Mouse (Mus musculus): ENCODE data around the gene Commd1. TPM values are rescaled to one million over a fixed set of nuclear protein-coding genes. Genes with fewer than 3 reads are reported as not detected.

The Commd1 gene
- polyA plus RNA-seq, 1 experiment from 2014 or later: 332 TPM

GRCm38 (mm10) chr11:22987357-22987756, 5.2 kb upstream of the Commd1 start:
- Histone ChIP-seq H3K4me3 (replicated peaks) (no peak overlapping the region), H3K27me3 (no peaks in the 10 kb centered on the region), H3K4me2 (replicated peaks) (no peak overlapping the region), H3K36me3 (no peaks in the 10 kb centered on the region), H3K9me3 (replicated peaks) (no peaks in the 10 kb centered on the region), H3K4me1 (peaks cover 11% of the 10 kb centered on the region), H3K9ac (no peak overlapping the region), H3K27ac (replicated peaks) (no peak overlapping the region)
- 46% methylated on average over 2 of the region's 2 CpGs for WGBS
- no peak for ATAC-seq (ENCODE audit: insufficient number of reproducible peaks, low FRiP score, low TSS enrichment, low read depth)

DNA sequence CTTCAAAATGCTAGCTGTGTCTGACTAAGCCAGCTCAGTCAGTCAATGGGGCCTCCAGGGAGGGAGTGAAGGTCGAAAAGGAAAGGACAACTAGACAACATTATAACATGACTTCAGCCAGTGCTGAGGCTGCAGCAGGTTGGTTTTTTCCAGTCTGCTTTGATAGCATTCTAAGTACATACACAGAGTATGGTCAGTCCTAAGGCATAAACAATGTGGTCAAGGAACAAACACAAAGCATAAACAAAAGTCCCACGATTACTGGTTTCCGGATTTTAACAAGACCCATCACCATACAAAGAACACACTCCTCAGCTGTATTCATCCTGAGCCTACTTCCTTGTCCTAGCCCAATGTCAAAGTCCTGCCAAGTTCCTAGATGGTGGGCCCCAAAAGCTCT, 3.3 kb upstream of the Commd1 start:
- no peak for ATAC-seq (ENCODE audit: insufficient number of reproducible peaks, low FRiP score, low TSS enrichment, low read depth)
- Histone ChIP-seq H3K36me3 (no peaks in the 10 kb centered on the region), H3K4me3 (replicated peaks) (no peak overlapping the region), H3K27me3 (no peaks in the 10 kb centered on the region), H3K4me2 (replicated peaks) (no peak overlapping the region), H3K9me3 (replicated peaks) (no peaks in the 10 kb centered on the region), H3K27ac (replicated peaks) (no peak overlapping the region), H3K4me1 (peaks cover 9% of the 10 kb centered on the region), H3K9ac (no peak overlapping the region)
- 79% methylated on average over 3 of the region's 3 CpGs for whole genome bisulfite sequencing

- ATAC-seq (ENCODE audit: insufficient number of reproducible peaks, low FRiP score, low TSS enrichment, low read depth): no peak
- 66% methylated on average over 6 of the region's 6 CpGs for WGBS
- peaks cover 9% of the 10 kb centered on the region; the same call in 1 of the 2 replicates for H3K36me3 ChIP-seq
- no peak overlapping the region for H3K27ac ChIP-seq (replicated peaks)
- no peak overlapping the region for H3K4me2 ChIP-seq (replicated peaks)
- peaks cover 9% of the 10 kb centered on the region for H3K4me1 ChIP-seq
- H3K4me3 ChIP-seq (replicated peaks): no peak overlapping the region
- no peaks in the 10 kb centered on the region for H3K27me3 ChIP-seq
- no peak overlapping the region for H3K9ac ChIP-seq
- no peaks in the 10 kb centered on the region for H3K9me3 ChIP-seq (replicated peaks)
These were observed 664 bp upstream of the Commd1 start for GRCm38 (mm10) chr11:22982846-22983245.

GRCm38 (mm10) chr11:22981543-22981950, 635 bp downstream of the Commd1 start:
- ATAC-seq (ENCODE audit: insufficient number of reproducible peaks, low FRiP score, low TSS enrichment, low read depth): peak; percentile 59
- H3K4me2 ChIP-seq (replicated peaks): peak overlapping the region; percentile 65
- H3K4me1 ChIP-seq: peaks cover 10% of the 10 kb centered on the region
- H3K9me3 ChIP-seq (replicated peaks): no peaks in the 10 kb centered on the region
- peak overlapping the region; percentile 74 for H3K9ac ChIP-seq
- peaks cover 9% of the 10 kb centered on the region; the same call in 1 of the 2 replicates for H3K36me3 ChIP-seq
- no peaks in the 10 kb centered on the region for H3K27me3 ChIP-seq
- H3K27ac ChIP-seq (replicated peaks): peak overlapping the region; percentile 99
- WGBS: 4% methylated on average over 12 of the region's 12 CpGs
- H3K4me3 ChIP-seq (replicated peaks): peak overlapping the region; percentile 80

DNA sequence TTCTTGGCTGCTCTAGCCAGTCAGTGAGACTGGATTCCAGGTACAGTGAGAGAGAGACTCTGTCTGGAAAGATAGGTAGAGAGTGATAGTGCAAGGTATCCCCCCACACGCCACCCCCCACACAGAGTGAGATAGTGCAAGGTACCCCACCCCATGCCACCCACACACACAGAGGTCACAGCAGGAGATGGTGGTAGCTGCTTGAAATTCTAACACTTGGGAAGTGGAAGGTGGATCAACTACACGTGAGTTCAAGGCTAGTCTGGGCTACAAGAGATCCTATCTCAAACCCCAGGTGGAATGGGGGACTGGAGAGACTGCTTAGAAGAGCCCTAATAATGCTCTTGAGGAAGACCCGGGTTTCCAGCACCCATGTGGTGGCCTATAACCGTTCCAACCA, 1.1 kb downstream of the Commd1 start:
- WGBS: 41% methylated on average over 4 of the region's 4 CpGs
- Histone ChIP-seq H3K4me1 (peaks cover 15% of the 10 kb centered on the region), H3K27me3 (no peaks in the 10 kb centered on the region), H3K36me3 (peaks cover 9% of the 10 kb centered on the region; the same call in 1 of the 2 replicates), H3K27ac (replicated peaks) (no peak overlapping the region), H3K9ac (peak overlapping the region; percentile 74; the same call in 1 of the 2 replicates), H3K4me2 (replicated peaks) (peak overlapping the region; percentile 65), H3K9me3 (replicated peaks) (no peaks in the 10 kb centered on the region), H3K4me3 (replicated peaks) (peak overlapping the region; percentile 80)
- no peak for ATAC-seq (ENCODE audit: insufficient number of reproducible peaks, low FRiP score, low TSS enrichment, low read depth)

DNA sequence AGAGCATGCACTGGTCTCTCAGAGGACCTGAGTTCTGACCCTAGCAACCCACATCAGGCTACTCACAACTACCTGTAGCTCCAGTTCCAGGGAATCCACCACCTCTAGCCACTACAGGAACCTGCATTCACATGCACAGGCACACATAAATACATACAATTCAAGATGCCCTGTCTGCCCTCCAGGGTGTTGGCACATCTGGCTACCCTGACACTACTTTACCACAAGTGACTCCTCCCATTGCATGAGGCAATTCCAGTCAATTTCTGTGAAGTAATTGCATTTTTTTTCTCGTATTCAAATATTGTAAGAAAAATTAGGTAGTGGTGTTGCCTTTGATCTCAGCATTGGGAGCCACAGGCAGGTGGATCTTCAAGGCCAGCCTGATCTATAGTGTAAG, 3.0 kb downstream of the Commd1 start:
- Histone ChIP-seq H3K4me3 (replicated peaks) (no peak overlapping the region), H3K9ac (no peak overlapping the region), H3K4me2 (replicated peaks) (no peak overlapping the region), H3K27me3 (no peaks in the 10 kb centered on the region), H3K4me1 (peaks cover 21% of the 10 kb centered on the region), H3K36me3 (peaks cover 11% of the 10 kb centered on the region; the same call in 1 of the 2 replicates), H3K27ac (replicated peaks) (no peak overlapping the region), H3K9me3 (replicated peaks) (no peaks in the 10 kb centered on the region)
- ATAC-seq (ENCODE audit: insufficient number of reproducible peaks, low FRiP score, low TSS enrichment, low read depth): no peak
- WGBS: 89% methylated on average over 1 of the region's 1 CpGs

DNA sequence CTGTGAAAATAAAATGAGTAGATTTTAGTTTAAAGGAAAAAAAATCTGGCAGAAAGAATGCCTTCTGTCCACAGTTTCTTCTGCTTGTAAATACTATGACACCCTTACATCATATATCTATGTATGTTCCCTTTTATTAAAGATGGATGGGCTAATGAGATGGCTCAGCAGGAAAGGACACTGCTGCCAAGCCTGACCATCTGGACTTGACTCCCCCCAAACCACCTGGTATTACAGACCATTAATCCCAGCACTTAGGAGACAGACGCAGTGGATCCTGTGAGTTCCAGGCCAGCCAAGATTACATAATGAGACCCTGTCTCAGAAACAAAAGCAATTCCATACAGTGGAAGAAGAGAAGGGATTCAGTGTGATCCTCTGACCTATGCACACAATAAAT, 3.5 kb downstream of the Commd1 start:
- no peak for ATAC-seq (ENCODE audit: insufficient number of reproducible peaks, low FRiP score, low TSS enrichment, low read depth)
- 69% methylated on average over 1 of the region's 1 CpGs for WGBS
- no peak overlapping the region for H3K9ac ChIP-seq

DNA sequence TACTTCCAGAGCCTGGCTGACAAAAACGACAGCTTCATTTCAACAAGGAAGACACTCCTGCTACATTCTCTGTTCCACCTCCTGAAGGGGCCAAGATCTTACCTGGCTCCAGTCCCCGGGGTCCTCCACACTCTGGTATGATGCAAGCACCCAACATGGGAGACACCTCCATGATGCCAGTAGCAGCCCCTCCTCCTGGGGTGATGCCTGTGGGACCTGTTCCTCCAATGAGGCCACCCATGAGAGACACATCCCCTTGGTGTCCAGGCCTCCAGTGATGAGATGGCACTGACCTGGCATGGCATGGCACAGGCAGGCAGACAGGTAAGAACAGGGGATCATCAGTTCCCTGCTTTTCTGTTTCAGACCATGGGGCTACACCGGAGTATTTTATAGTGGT, 4.0 kb downstream of the Commd1 start:
- H3K9ac ChIP-seq: no peak overlapping the region
- H3K27me3 ChIP-seq: no peaks in the 10 kb centered on the region
- H3K4me1 ChIP-seq: peaks cover 23% of the 10 kb centered on the region
- peaks cover 19% of the 10 kb centered on the region for H3K36me3 ChIP-seq
- no peak overlapping the region for H3K27ac ChIP-seq (replicated peaks)
- H3K4me2 ChIP-seq (replicated peaks): no peak overlapping the region
- ATAC-seq (ENCODE audit: insufficient number of reproducible peaks, low FRiP score, low TSS enrichment, low read depth): no peak
- H3K4me3 ChIP-seq (replicated peaks): no peak overlapping the region
- H3K9me3 ChIP-seq (replicated peaks): no peaks in the 10 kb centered on the region
- 92% methylated on average over 3 of the region's 3 CpGs for WGBS

More for the DNA sequence above, 3.5 kb downstream of the Commd1 start:
- H3K4me1 ChIP-seq: peaks cover 23% of the 10 kb centered on the region
- no peak overlapping the region for H3K27ac ChIP-seq (replicated peaks)
- no peak overlapping the region for H3K4me3 ChIP-seq (replicated peaks)
- no peak overlapping the region for H3K4me2 ChIP-seq (replicated peaks)
- peaks cover 14% of the 10 kb centered on the region for H3K36me3 ChIP-seq
- H3K9me3 ChIP-seq (replicated peaks): no peaks in the 10 kb centered on the region
- H3K27me3 ChIP-seq: no peaks in the 10 kb centered on the region

GRCm38 (mm10) chr11:22973599-22973998, 8.6 kb downstream of the Commd1 start:
- no peak for ATAC-seq (ENCODE audit: insufficient number of reproducible peaks, low FRiP score, low TSS enrichment, low read depth)
- peaks cover 14% of the 10 kb centered on the region for H3K4me1 ChIP-seq
- peak overlapping the region; percentile 78; the same call in 1 of the 2 replicates for H3K27ac ChIP-seq (replicated peaks)
- H3K36me3 ChIP-seq: peaks cover 21% of the 10 kb centered on the region
- 52% methylated on average over 14 of the region's 14 CpGs for WGBS
- H3K27me3 ChIP-seq: no peaks in the 10 kb centered on the region
- H3K4me2 ChIP-seq (replicated peaks): peak overlapping the region; percentile 49
- H3K9ac ChIP-seq: no peak overlapping the region
- peaks cover 13% of the 10 kb centered on the region; the same call in 1 of the 2 replicates for H3K9me3 ChIP-seq (replicated peaks)
- H3K4me3 ChIP-seq (replicated peaks): peak overlapping the region; percentile 58

GRCm38 (mm10) chr11:22972746-22973526, 9.2 kb downstream of the Commd1 start:
- Histone ChIP-seq H3K27ac (replicated peaks) (peak overlapping the region; percentile 84), H3K36me3 (peaks cover 16% of the 10 kb centered on the region)
- 46% methylated on average over 44 of the region's 46 CpGs for WGBS

DNA sequence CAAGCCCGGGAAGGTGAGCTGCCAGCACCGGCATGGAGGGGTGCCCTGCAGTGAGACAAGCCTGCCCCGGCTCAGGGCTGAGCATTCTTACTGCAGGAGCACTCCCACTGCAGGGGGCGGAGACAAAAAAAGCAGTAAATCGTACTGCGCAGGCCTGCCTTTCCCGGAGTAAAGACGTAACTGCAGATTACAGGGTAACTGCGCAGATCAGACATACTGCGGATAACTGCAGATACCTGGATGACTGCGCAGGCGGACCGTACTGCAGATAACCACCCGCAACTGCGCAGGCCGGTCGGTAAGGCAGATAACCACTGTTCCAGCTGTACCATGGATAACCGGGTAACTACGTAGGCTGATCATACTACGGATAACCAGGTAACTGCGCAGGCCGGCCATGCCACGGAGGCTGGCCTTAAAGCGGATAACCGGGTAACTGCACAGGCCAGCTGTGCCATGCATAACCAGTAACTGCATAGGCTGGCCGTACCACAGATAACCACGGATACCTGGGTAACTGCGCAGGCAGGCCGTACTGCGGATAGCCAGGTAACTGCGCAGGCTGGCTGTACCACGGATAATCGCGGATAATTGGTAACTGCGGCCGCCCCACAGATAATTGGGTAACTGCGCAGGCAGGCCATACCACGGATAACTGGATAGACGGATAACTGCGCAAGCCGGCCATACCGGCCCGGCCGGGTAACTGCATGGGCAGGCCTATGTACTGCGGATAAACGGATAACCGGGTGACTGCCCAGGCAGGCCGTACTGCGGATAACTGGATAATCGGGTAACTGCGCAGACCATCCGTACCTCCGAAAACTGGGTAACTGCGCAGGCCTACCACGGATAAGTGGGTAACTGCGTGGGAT, 10.1 kb downstream of the Commd1 start, which contains the start of gene Zrsr1:
TSS of gene Zrsr1 (plus strand) at position 171 of the 875 bp plus-strand sequence.
- H3K36me3 ChIP-seq: peaks cover 16% of the 10 kb centered on the region
- H3K9me3 ChIP-seq (replicated peaks): peaks cover 13% of the 10 kb centered on the region; the same call in 1 of the 2 replicates
- H3K27me3 ChIP-seq: no peaks in the 10 kb centered on the region
- peak within 1 kb of the TSS; percentile 56 for H3K4me2 ChIP-seq (replicated peaks)
- peaks cover 14% of the 10 kb centered on the region for H3K4me1 ChIP-seq
- peak; percentile 66 for ATAC-seq (ENCODE audit: insufficient number of reproducible peaks, low FRiP score, low TSS enrichment, low read depth)
- peak within 1 kb of the TSS; percentile 58 for H3K4me3 ChIP-seq (replicated peaks)
- 44% methylated on average over 56 of the region's 56 CpGs for WGBS
- H3K9ac ChIP-seq: peak within 1 kb of the TSS; percentile 54
- H3K27ac ChIP-seq (replicated peaks): peak within 1 kb of the TSS; percentile 84

More at GRCm38 (mm10) chr11:22972746-22973526, 9.2 kb downstream of the Commd1 start:
- peak overlapping the region; percentile 58 for H3K4me3 ChIP-seq (replicated peaks)
- H3K27me3 ChIP-seq: no peaks in the 10 kb centered on the region
- peak overlapping the region; percentile 54 for H3K9ac ChIP-seq
- H3K4me1 ChIP-seq: peaks cover 14% of the 10 kb centered on the region
- H3K9me3 ChIP-seq (replicated peaks): peaks cover 13% of the 10 kb centered on the region; the same call in 1 of the 2 replicates
- peak; percentile 78 for ATAC-seq (ENCODE audit: insufficient number of reproducible peaks, low FRiP score, low TSS enrichment, low read depth)
- H3K4me2 ChIP-seq (replicated peaks): peak overlapping the region; percentile 56

All from embryonic facial prominence, embryonic 15.5 days (tissue).